Mouse (Mus musculus): ENCODE measurements around the gene Lct.

GRCm38 (mm10) chr1:128372143-128372860 is 44.2 kb upstream of the Lct start:
- TF ChIP-seq POLR2A (IDR thresholded peaks at IDR 0.05; ENCODE audit: insufficient read length, low read depth) = no peak
- TF ChIP-seq TCF3 (IDR thresholded peaks at IDR 0.05; ENCODE audit: insufficient read length, low read depth) = no peak
- TF ChIP-seq MAX (IDR thresholded peaks at IDR 0.05; ENCODE audit: low read depth) = no peak
- no peak for TF ChIP-seq SRF (IDR thresholded peaks at IDR 0.05; ENCODE audit: control insufficient read depth, insufficient read length, low read depth)
- no peak for TF ChIP-seq TCF12 (IDR thresholded peaks at IDR 0.05; ENCODE audit: insufficient read depth, poor library complexity, severe bottlenecking)
- no peak for TF ChIP-seq E2F4 (IDR thresholded peaks at IDR 0.05; ENCODE audit: insufficient read depth)
- no peak for TF ChIP-seq MYOD1 (IDR thresholded peaks at IDR 0.05; ENCODE audit: control insufficient read depth in 1 of 3, insufficient read length in 2 of 3, low read depth in 2 of 3)

Data from myocyte (in vitro differentiated cells).